15 mouse cellular contexts compared by ENCODE assay signal in the genomic region with DNA sequence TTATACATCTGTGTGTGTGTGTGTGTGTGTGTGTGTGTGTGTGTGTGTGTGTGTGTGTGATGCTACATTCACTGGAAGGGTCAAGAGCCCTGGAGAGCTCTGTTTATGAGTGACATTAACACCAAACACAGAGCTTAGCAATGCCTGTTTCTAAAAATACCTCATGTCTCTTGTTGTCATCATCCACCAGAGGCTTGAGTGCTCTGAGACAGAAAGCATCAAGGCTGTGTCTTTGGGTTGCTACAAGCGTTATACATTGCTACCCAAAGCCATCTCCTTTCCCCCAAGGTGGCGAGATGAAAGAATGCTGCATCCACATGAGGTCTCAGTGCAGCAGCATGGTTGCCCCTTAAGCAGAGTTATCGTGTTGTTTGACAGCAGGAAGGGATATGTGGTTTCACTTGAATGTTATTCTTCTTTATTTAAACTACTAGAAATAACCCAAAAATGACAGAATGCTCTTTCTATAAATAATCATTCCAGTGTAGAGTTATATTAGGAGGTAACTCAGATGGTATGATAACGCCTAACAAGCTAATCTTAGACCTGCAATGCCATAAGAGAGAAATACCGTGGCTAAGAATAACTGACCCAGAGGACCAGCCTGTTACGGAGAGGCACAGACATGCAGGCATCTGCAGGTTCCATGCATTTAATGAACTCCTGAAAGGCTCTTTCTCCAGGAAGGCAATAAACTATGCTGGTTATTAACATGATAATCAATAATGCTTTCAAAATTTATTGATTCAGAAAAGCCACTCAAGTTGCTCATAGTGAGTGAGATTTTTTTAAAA.
DNase-seq lines count a peak whose midpoint lies in the region; ATAC-seq and TF ChIP-seq lines count a peak whose summit lies in the region.
"Had no signal": no experiment of that assay in that cellular context is flagged by ENCODE, and none has a peak within 500 bp of the region (broad histone marks: within the 10 kb centered on the region; RNA-seq: fewer than 3 reads in every experiment).

No protein-coding gene starts in this region.

- H3K36me3 ChIP-seq in megakaryocyte, embryonic 14.5 days (replicated peaks; ENCODE audit: low read length): no peaks in the 10 kb centered on the region
- no peaks in the 10 kb centered on the region for H3K36me3 ChIP-seq in heart, postnatal 0 days (replicated peaks; ENCODE audit: control insufficient read depth, insufficient read depth, low read length)
- H3K36me3 ChIP-seq: embryonic facial prominence, embryonic 12.5 days; forebrain, embryonic 10.5 days; neural tube, embryonic 12.5 days had no signal

- peak overlapping the region; percentile 58 for H3K4me3 ChIP-seq in gastrocnemius, adult 2 months
- peak overlapping the region; percentile 89 for H3K4me3 ChIP-seq in megakaryocyte, embryonic 14.5 days (replicated peaks)
- peak overlapping the region; percentile 40 for H3K4me3 ChIP-seq in heart, postnatal 0 days (ENCODE audit: low read depth, low read length)
- H3K4me3 ChIP-seq: embryonic facial prominence, embryonic 12.5 days; forebrain, embryonic 10.5 days; neural tube, embryonic 12.5 days had no signal

- DNase-seq in gastrocnemius, adult 2 months: no peak
- no peak for DNase-seq in gastrocnemius, postnatal 25 days
- peak; percentile 81 for DNase-seq in heart, postnatal 0 days (ENCODE audit: low spot score)
- peak; percentile 54 for DNase-seq in skeletal muscle tissue, adult 2 months (ENCODE audit: low read depth, low spot score)
- no peak for DNase-seq in urinary bladder, postnatal 36 days (ENCODE audit: low spot score in 2 of 2)
- DNase-seq: adrenal gland, postnatal 14 days; cerebellum, postnatal 10 days; kidney, adult 9 months; liver; lung, embryonic 14.5 days had no signal

- no peak for ATAC-seq in megakaryocyte, adult 5-6 weeks (ENCODE audit: poor library complexity, severe bottlenecking)
- ATAC-seq in heart, postnatal 0 days (ENCODE audit: insufficient read depth, low read depth): peak; percentile 91

- TF ChIP-seq EP300 in heart, postnatal 0 days (IDR thresholded peaks at IDR 0.05; ENCODE audit: low read depth): no peak

- H3K9me3 ChIP-seq in megakaryocyte, embryonic 14.5 days: no peaks in the 10 kb centered on the region
- H3K9me3 ChIP-seq in heart, postnatal 0 days (replicated peaks; ENCODE audit: control insufficient read depth, low read length): no peaks in the 10 kb centered on the region
- H3K9me3 ChIP-seq: embryonic facial prominence, embryonic 12.5 days; forebrain, embryonic 10.5 days; neural tube, embryonic 12.5 days had no signal

- H3K27me3 ChIP-seq in megakaryocyte, embryonic 14.5 days (replicated peaks): no peaks in the 10 kb centered on the region
- H3K27me3 ChIP-seq in heart, postnatal 0 days (ENCODE audit: control insufficient read depth, insufficient read depth, low read length): no peaks in the 10 kb centered on the region
- H3K27me3 ChIP-seq: embryonic facial prominence, embryonic 12.5 days; neural tube, embryonic 12.5 days had no signal

- WGBS in heart, postnatal 0 days: 21% methylated on average over 6 of the region's 6 CpGs

- H3K4me1 ChIP-seq in megakaryocyte, embryonic 14.5 days: peaks cover 30% of the 10 kb centered on the region
- H3K4me1 ChIP-seq in heart, postnatal 0 days (ENCODE audit: control insufficient read depth, insufficient read depth): 0 out of 2 replicates have a peak, but pooled peaks cover 5% of the 10 kb centered on the region
- H3K4me1 ChIP-seq: embryonic facial prominence, embryonic 12.5 days; forebrain, embryonic 10.5 days; neural tube, embryonic 12.5 days had no signal

- no peak overlapping the region; the same call in 1 of the 2 replicates for H3K9ac ChIP-seq in heart, postnatal 0 days (replicated peaks; ENCODE audit: low read depth, low read length)
- H3K9ac ChIP-seq: embryonic facial prominence, embryonic 12.5 days; lung, embryonic 14.5 days; neural tube, embryonic 12.5 days had no signal

- intact Hi-C loops in gastrocnemius, adult 2 months (cut with DNase I): no loop called here

- H3K27ac ChIP-seq in gastrocnemius, adult 2 months: peak overlapping the region; percentile 83
- H3K27ac ChIP-seq in heart, postnatal 0 days (ENCODE audit: low read depth): peak overlapping the region; percentile 84
- H3K27ac ChIP-seq: embryonic facial prominence, embryonic 12.5 days; forebrain, embryonic 10.5 days; neural tube, embryonic 12.5 days had no signal

- H3K4me2 ChIP-seq in heart, postnatal 0 days (ENCODE audit: low read depth, low read length): peak overlapping the region; percentile 60
- H3K4me2 ChIP-seq: embryonic facial prominence, embryonic 12.5 days; lung, embryonic 14.5 days; neural tube, embryonic 12.5 days had no signal

- TF ChIP-seq CTCF in gastrocnemius, adult 2 months (IDR thresholded peaks at IDR 0.05): no peak
- no peak; the same call in 1 of the 2 replicates for TF ChIP-seq CTCF in heart, postnatal 0 days (IDR thresholded peaks at IDR 0.05; ENCODE audit: low read depth)

Comparison
In these comparisons a context has a peak if more than half of its experiments do, and no peak if none do; other contexts are left out.
1. DNase-seq: peak in heart, postnatal 0 days (single experiment) and skeletal muscle tissue, adult 2 months (single experiment); none in gastrocnemius, adult 2 months (single experiment), gastrocnemius, postnatal 25 days (single experiment) and urinary bladder, postnatal 36 days (0 of 2).
2. Peak in every context shown above with its lines, with median percentiles within 50 percentile points of each other: H3K4me3 ChIP-seq.